Mouse (Mus musculus): ENCODE results near the gene Slc35b3.

Gene Slc35b3

GRCm38 (mm10) chr13:38960063-38961050 is at the start of gene Slc35b3:
Gene Slc35b3 (minus strand): TSS chr13:38960875.
- DNase-seq: peak; percentile 76 to 77

- no peak for DNase-seq
These were observed 49.6 kb upstream of the Slc35b3 start for GRCm38 (mm10) chr13:39010280-39010679.

- DNase-seq: no peak
These were observed 42.6 kb upstream of the Slc35b3 start for GRCm38 (mm10) chr13:39003101-39003762.

GRCm38 (mm10) chr13:39002424-39002823 is 41.7 kb upstream of the Slc35b3 start:
- DNase-seq: no peak

GRCm38 (mm10) chr13:39001434-39001833 is 40.8 kb upstream of the Slc35b3 start:
- no peak for DNase-seq

GRCm38 (mm10) chr13:38998958-38999357 is 38.3 kb upstream of the Slc35b3 start:
- no peak for DNase-seq

GRCm38 (mm10) chr13:38992529-38992928 is 31.9 kb upstream of the Slc35b3 start:
- DNase-seq: no peak

GRCm38 (mm10) chr13:38983751-38984150 is 23.1 kb upstream of the Slc35b3 start:
- DNase-seq: no peak

GRCm38 (mm10) chr13:38980900-38981299 is 20.2 kb upstream of the Slc35b3 start:
- DNase-seq: no peak

GRCm38 (mm10) chr13:38976978-38977377 is 16.3 kb upstream of the Slc35b3 start:
- DNase-seq: no peak

GRCm38 (mm10) chr13:38975853-38976252 is 15.2 kb upstream of the Slc35b3 start:
- DNase-seq: no peak

- no peak for DNase-seq
These were observed 11.9 kb upstream of the Slc35b3 start for GRCm38 (mm10) chr13:38972602-38973001.

GRCm38 (mm10) chr13:38971047-38971446 is 10.4 kb upstream of the Slc35b3 start:
- DNase-seq: no peak

- no peak for DNase-seq
These were observed 6.8 kb upstream of the Slc35b3 start for GRCm38 (mm10) chr13:38967518-38967917.

GRCm38 (mm10) chr13:38966922-38967448 is 6.3 kb upstream of the Slc35b3 start:
- no peak for DNase-seq

GRCm38 (mm10) chr13:38962771-38963170 is 2.1 kb upstream of the Slc35b3 start:
- DNase-seq: no peak

GRCm38 (mm10) chr13:38958037-38958436 is 2.6 kb downstream of the Slc35b3 start:
- DNase-seq: no peak

GRCm38 (mm10) chr13:38946296-38947012 is 14.2 kb downstream of the Slc35b3 start:
- DNase-seq: no peak

- DNase-seq: no peak
These were observed 14.9 kb downstream of the Slc35b3 start for GRCm38 (mm10) chr13:38945767-38946166.

GRCm38 (mm10) chr13:38944951-38945350 is 15.7 kb downstream of the Slc35b3 start:
- DNase-seq: no peak

GRCm38 (mm10) chr13:38941786-38942185 is 18.9 kb downstream of the Slc35b3 start:
- no peak for DNase-seq

GRCm38 (mm10) chr13:38941280-38941679 is 19.4 kb downstream of the Slc35b3 start:
- DNase-seq: no peak

- no peak for DNase-seq
These were observed 22.2 kb downstream of the Slc35b3 start for GRCm38 (mm10) chr13:38938433-38938832.

Data from thymus, adult 18-20 months (tissue).